Mouse (Mus musculus) spleen, adult 10 weeks (tissue): ENCODE results near the gene Gm38119. TPM values are rescaled to one million over a fixed set of nuclear protein-coding genes. Genes with fewer than 3 reads are reported as not detected.

Experiments
- polyA plus RNA-seq: library from polyadenylated mRNA; stranded (reverse); fragments of 350-450 nt; fragmentation: Illumina TruSeq; extraction: RNeasy Lipid Tissue Mini Kit (QIAGEN cat#74804); gene quantifications from one replicate; pipeline ENCODE4 v1.2.3, GENCODE M21; 2015; ENCODE audit warnings: low replicate concordance; ENCODE audit not compliant: insufficient read depth

The Gm38119 gene
- polyA plus RNA-seq: not detected

GRCm38 (mm10) chr3:92738996-92739395, at the start of gene Gm38119:
Gene Gm38119, minus strand, starts transcription at chr3:92739096.

GRCm38 (mm10) chr3:92778799-92779198, 39.9 kb upstream of the Gm38119 start, which contains the start of gene Lce1i:
Gene Lce1i, minus strand, starts transcription at chr3:92778899.

GRCm38 (mm10) chr3:92764965-92765364, 26.1 kb upstream of the Gm38119 start, which contains the start of gene Lce1h:
Gene Lce1h, minus strand, starts transcription at chr3:92765065.

GRCm38 (mm10) chr3:92752238-92752637, 13.3 kb upstream of the Gm38119 start, which contains the start of gene Lce1g:
Gene Lce1g, minus strand, starts transcription at chr3:92752338.

GRCm38 (mm10) chr3:92720250-92720649, 18.6 kb downstream of the Gm38119 start, which contains the start of gene Lce1f:
Gene Lce1f, minus strand, starts transcription at chr3:92720350.

GRCm38 (mm10) chr3:92708974-92709373, 29.9 kb downstream of the Gm38119 start, which contains the start of gene Lce1e:
Gene Lce1e, minus strand, starts transcription at chr3:92709074.

Other genes with a start within 250 kb of the Gm38119 start
- gene Sprr4, start 238.6 kb downstream of the Gm38119 start, polyA plus RNA-seq: not detected
- gene 2310046K23Rik, start 204.6 kb downstream of the Gm38119 start, polyA plus RNA-seq: not detected
- not detected for gene Ivl, start 165.4 kb downstream of the Gm38119 start, polyA plus RNA-seq
- not detected for gene Smcp, start 150.1 kb downstream of the Gm38119 start, polyA plus RNA-seq
- gene 2210017I01Rik, start 131.6 kb downstream of the Gm38119 start, polyA plus RNA-seq: not detected
- not detected for gene Lce6a, start 117.4 kb downstream of the Gm38119 start, polyA plus RNA-seq
- not detected for gene Lce1a1, start 90.8 kb downstream of the Gm38119 start, polyA plus RNA-seq
- not detected for gene Lce1b, start 82.2 kb downstream of the Gm38119 start, polyA plus RNA-seq
- gene Lce1a2, start 68.8 kb downstream of the Gm38119 start, polyA plus RNA-seq: not detected
- not detected for gene Lce1c, start 59.8 kb downstream of the Gm38119 start, polyA plus RNA-seq
- not detected for gene Lce1d, start 51.9 kb downstream of the Gm38119 start, polyA plus RNA-seq
- gene Lce1e, start 30.0 kb downstream of the Gm38119 start, polyA plus RNA-seq: not detected
- gene Lce1f, start 18.7 kb downstream of the Gm38119 start, polyA plus RNA-seq: not detected
- gene Lce1g, start 13.2 kb upstream of the Gm38119 start, polyA plus RNA-seq: not detected
- not detected for gene Lce1h, start 26.0 kb upstream of the Gm38119 start, polyA plus RNA-seq
- gene Lce1i, start 39.8 kb upstream of the Gm38119 start, polyA plus RNA-seq: not detected
- not detected for gene Lce1j, start 51.4 kb upstream of the Gm38119 start, polyA plus RNA-seq
- not detected for gene Lce1k, start 68.8 kb upstream of the Gm38119 start, polyA plus RNA-seq
- gene Kprp, start 88.2 kb upstream of the Gm38119 start, polyA plus RNA-seq: not detected
- gene Lce1l, start 112.2 kb upstream of the Gm38119 start, polyA plus RNA-seq: not detected
- not detected for gene 2310050C09Rik, start 131.1 kb upstream of the Gm38119 start, polyA plus RNA-seq
- gene Lce3a, start 187.1 kb upstream of the Gm38119 start, polyA plus RNA-seq: not detected
- gene Lce3b, start 193.9 kb upstream of the Gm38119 start, polyA plus RNA-seq: not detected
- gene Lce3c, start 205.4 kb upstream of the Gm38119 start, polyA plus RNA-seq: not detected
- not detected for gene Lce3d, start 218.3 kb upstream of the Gm38119 start, polyA plus RNA-seq
- gene Lce3e, start 228.0 kb upstream of the Gm38119 start, polyA plus RNA-seq: not detected